Mouse (Mus musculus) kidney, adult 2 months (tissue): ENCODE measurements around the gene Rbm20. TPM values are rescaled to one million over a fixed set of nuclear protein-coding genes. Genes with fewer than 3 reads are reported as not detected.
A peak's percentile ranks its signal among the peaks of the same experiment; 100 is the strongest.

Experiments
- DNase-seq: peaks from one replicate; pipeline ENCODE4 v3.0.0; 2021
- H3K27ac ChIP-seq: fragments of 200-500 bp; 2 replicates; pipeline ENCODE4 v1.5.1; 2012; ENCODE audit warnings: low read depth, low read length, control low read depth, inconsistent platforms; ENCODE audit not compliant: insufficient read depth
- H3K27me3 ChIP-seq: fragments of 200-500 bp; replicated peaks from 2 replicates; pipeline ENCODE4 v1.6.1; 2012; ENCODE audit warnings: mild to moderate bottlenecking, moderate library complexity, low read length, inconsistent platforms; ENCODE audit not compliant: control insufficient read depth, insufficient read depth
- H3K36me3 ChIP-seq: fragments of 200-500 bp; 2 replicates; pipeline ENCODE4 v1.6.1; 2012; ENCODE audit warnings: mild to moderate bottlenecking, moderate library complexity, low read length, inconsistent platforms; ENCODE audit not compliant: control insufficient read depth, insufficient read depth
- H3K4me1 ChIP-seq: fragments of 200-500 bp; 2 replicates; pipeline ENCODE4 v1.6.1; 2011; ENCODE audit warnings: low read length; ENCODE audit not compliant: control insufficient read depth, insufficient read depth
- H3K4me3 ChIP-seq: fragments of 200-500 bp; 2 replicates; pipeline ENCODE4 v1.5.1; 2011; ENCODE audit warnings: mild to moderate bottlenecking, low read depth, low read length, control low read depth; ENCODE audit not compliant: insufficient read depth
- CTCF ChIP-seq: fragments of 200-500 bp; conservative IDR thresholded peaks from 2 replicates; pipeline ENCODE4 v1.5.1; 2011; ENCODE audit warnings: low read depth, mild to moderate bottlenecking, control low read depth, low read length, moderate library complexity, mixed read lengths; ENCODE audit not compliant: insufficient read depth, insufficient read length
- POLR2A ChIP-seq: fragments of 200-500 bp; IDR thresholded peaks from one replicate; pipeline ENCODE4 v1.6.1; 2011; ENCODE audit warnings: low read depth, low read length, control low read depth
- WGBS: fragments of 180-500 bp; shearing (Covaris S2); methylation state at CpG from one replicate; pipeline ENCODE4 v1.1.7; 2018; 5-methylcytosine and 5-hydroxymethylcytosine counted together
- polyA plus RNA-seq: library from polyadenylated mRNA; depleted of rRNA; stranded (reverse); fragments of >200 nt; gene quantifications from 2 replicates; pipeline ENCODE4 v1.2.3, GENCODE M21; 2012

Rbm20 gene
- polyA plus RNA-seq, 1 experiment, result 4.3 TPM

DNA sequence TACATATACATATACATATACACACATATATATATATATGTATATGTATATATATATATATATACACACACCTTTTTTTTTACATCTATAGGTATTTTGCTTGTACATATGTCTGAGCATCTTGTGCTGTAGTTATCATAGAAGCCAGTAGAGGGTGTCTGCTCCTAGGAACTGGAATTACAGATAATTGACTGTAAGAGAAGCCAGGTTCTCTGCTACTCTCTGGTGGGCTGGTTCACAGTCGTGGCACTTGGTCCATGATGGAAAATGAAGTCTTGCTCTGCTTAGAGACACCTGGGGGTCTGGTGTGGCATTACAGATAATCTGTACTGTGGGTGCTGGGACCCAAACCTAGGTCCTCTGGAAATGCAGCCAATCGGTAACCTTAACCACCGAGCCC is 64.8 kb downstream of the Rbm20 start:
- H3K36me3 ChIP-seq, result no peaks in the 10 kb centered on the region
- no peaks in the 10 kb centered on the region for H3K27me3 ChIP-seq
- H3K4me1 ChIP-seq, result no peaks in the 10 kb centered on the region
- H3K4me3 ChIP-seq, result no peak overlapping the region
- no peak overlapping the region for H3K27ac ChIP-seq
- no peak for TF ChIP-seq CTCF
- TF ChIP-seq POLR2A, result no peak
- peak; percentile 10 for DNase-seq
- 68% methylated on average over 3 of the region's 3 CpGs for WGBS

DNA sequence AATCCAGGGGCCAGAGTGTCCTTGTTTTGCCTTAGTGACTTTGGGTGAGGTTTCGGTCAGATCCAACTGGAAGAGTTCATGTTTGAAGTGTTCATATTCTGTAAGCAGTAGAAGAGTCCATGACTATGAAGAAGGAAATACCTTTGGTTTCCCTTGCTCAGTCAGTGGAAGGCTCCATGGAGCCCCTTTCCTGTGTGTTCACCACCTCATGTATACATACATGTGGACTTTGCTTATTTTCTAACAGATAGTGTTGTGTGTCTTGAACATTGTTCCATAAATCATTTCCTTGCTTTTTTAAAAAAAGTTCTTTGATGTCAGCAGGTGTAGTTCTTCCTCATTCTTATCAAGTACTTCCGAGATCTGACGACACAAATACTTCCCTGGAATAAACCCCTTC is 68.2 kb downstream of the Rbm20 start:
- Histone ChIP-seq H3K36me3 (no peaks in the 10 kb centered on the region), H3K27ac (no peak overlapping the region), H3K4me1 (no peaks in the 10 kb centered on the region), H3K27me3 (no peaks in the 10 kb centered on the region), H3K4me3 (no peak overlapping the region)
- TF ChIP-seq POLR2A (no peak), CTCF (no peak)
- no peak for DNase-seq
- 78% methylated on average over 3 of the region's 3 CpGs for WGBS

DNA sequence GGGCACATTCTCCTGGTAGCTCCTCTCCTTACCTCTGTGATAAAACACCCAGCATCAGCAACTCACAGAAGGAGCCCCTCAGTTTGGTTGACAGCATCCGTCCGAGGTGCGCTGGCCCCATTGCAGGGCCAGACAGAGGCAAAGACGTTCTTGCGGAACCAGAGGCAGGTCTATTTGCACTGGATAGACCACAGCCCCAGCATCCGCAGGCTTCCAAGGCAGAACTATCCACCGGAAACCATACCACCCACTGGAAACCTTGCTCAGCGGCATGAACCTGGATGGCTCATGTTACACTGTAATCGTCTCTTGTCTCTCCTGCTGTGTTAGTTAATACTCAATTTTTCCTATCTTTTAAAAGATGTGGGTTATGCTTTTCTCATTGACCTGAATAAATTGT is 69.0 kb downstream of the Rbm20 start:
- no peak for TF ChIP-seq CTCF
- no peak for TF ChIP-seq POLR2A
- H3K27me3 ChIP-seq, result no peaks in the 10 kb centered on the region
- H3K27ac ChIP-seq, result no peak overlapping the region
- WGBS, result 50% methylated on average over 9 of the region's 9 CpGs
- no peaks in the 10 kb centered on the region for H3K36me3 ChIP-seq
- no peak for DNase-seq
- H3K4me3 ChIP-seq, result no peak overlapping the region
- no peaks in the 10 kb centered on the region for H3K4me1 ChIP-seq

DNA sequence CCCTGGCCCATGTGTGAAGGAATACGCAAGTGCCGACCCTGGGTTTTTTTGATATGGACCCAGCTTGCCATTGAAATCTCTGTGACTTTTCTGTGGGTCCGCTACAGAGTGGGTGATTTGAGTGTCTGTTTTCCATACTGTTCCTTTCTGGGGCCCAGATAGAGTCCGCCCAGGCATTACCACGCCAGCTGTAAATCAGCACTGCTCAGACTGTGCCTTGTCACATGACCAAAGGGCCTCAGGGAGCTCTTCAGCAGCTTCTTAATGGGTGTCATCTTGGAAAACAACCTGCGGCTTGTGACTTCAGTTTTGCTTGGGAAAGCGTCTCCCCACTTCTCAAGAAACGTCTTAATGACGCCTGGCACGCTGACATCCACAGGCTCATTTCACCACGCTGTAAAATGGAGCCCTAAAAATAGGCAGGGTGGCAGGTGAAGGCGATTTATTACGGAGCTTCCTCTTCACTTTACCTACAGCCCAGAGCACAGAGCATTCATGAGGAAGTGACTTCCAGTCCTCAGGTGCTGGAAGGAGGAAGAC is 71.2 kb downstream of the Rbm20 start:
- TF ChIP-seq POLR2A (no peak), CTCF (no peak)
- no peaks in the 10 kb centered on the region for H3K36me3 ChIP-seq
- no peak overlapping the region for H3K4me3 ChIP-seq
- no peak overlapping the region for H3K27ac ChIP-seq
- no peaks in the 10 kb centered on the region for H3K27me3 ChIP-seq
- DNase-seq, result no peak
- H3K4me1 ChIP-seq, result no peaks in the 10 kb centered on the region
- 72% methylated on average over 13 of the region's 13 CpGs for WGBS

DNA sequence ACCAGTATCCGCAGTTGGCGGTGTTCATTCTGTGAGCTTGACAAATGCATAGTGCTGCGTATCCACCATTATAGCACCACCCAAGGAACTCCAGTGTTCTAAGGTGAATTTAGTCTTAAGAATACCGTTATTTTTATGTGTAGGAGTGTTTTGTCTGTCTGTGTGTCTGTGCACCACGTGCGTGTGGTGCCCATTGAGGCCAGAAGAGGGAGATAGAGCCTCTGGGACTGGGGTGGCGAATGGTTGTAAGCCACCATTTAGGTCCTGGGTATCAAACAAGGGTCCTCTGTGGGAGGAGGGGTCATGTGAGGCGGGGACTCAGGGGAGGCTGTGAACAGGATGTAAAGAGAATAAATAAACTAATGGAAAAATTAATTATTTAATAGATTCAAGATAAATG is 72.2 kb downstream of the Rbm20 start:
- no peak for TF ChIP-seq CTCF
- TF ChIP-seq POLR2A, result no peak
- H3K36me3 ChIP-seq, result no peaks in the 10 kb centered on the region
- no peak overlapping the region for H3K27ac ChIP-seq
- no peak for DNase-seq
- H3K4me3 ChIP-seq, result no peak overlapping the region
- no peaks in the 10 kb centered on the region for H3K27me3 ChIP-seq
- WGBS, result 98% methylated on average over 8 of the region's 8 CpGs
- no peaks in the 10 kb centered on the region for H3K4me1 ChIP-seq

DNA sequence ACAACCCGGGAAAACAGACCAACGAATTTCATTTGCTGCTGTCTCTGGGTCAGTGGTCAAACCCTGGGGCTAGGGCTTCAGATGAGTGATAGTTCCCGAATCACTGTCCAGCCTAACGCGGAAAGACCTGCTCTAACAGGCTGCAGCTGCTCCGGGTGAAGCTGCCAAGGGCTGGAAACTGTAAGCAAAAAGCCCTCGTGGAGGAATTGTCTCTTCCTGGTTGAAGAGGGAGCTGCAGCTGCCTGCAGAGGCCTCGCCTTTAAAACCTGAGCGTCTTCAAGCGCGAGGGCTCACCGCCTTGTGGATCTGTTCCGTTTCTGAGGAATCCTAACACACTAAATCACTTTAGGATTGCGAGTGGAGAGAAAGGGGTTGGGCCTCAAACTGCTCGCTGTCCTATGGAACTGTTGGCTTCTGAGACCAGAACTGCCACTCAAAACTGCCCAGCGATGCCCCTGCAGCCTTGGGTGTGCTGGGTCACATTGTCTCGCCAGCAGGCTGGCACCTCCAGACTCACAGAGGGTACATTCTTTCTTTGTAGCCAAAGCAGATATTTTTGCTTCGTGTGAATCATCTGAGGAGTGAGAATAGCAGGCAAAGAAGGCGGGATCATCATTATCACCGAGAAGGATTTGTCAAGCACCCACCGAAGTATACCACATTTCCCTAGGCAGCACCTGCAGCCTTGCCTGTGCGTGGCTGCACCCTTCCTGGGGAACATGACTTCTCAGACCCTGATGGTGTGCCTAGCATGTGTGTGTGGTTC is 74.5 kb downstream of the Rbm20 start:
- H3K27ac ChIP-seq, result no peak overlapping the region
- H3K27me3 ChIP-seq, result no peaks in the 10 kb centered on the region
- no peaks in the 10 kb centered on the region for H3K4me1 ChIP-seq
- 57% methylated on average over 22 of the region's 22 CpGs for WGBS
- no peak overlapping the region for H3K4me3 ChIP-seq
- DNase-seq, result no peak
- H3K36me3 ChIP-seq, result no peaks in the 10 kb centered on the region
- no peak for TF ChIP-seq CTCF
- TF ChIP-seq POLR2A, result no peak

DNA sequence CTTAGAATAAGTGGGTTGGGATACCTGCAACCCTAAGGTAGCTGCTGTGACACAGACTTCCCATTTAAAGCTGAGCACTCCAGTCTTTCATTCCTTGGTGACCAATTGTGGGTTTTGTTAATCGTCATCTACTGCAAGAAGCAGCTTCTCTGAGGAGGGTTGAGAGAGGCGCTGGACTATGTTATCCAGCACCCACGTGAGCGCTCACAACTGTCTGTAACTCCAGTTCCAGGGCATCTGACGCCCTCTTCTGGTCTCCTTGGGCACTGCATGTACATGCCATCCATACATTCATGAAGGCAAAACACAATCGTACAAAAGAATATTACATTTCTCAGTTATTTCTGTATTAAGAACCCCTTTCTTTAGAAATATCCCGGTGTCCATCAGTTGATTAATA is 75.9 kb downstream of the Rbm20 start:
- Histone ChIP-seq H3K27ac (no peak overlapping the region), H3K4me1 (no peaks in the 10 kb centered on the region), H3K36me3 (no peaks in the 10 kb centered on the region), H3K4me3 (no peak overlapping the region), H3K27me3 (no peaks in the 10 kb centered on the region)
- DNase-seq, result no peak
- TF ChIP-seq CTCF (peak; percentile 24; the same call in 1 of the 2 replicates), POLR2A (no peak)
- WGBS, result 74% methylated on average over 7 of the region's 7 CpGs
